Mouse (Mus musculus) embryonic facial prominence, embryonic 15.5 days (tissue): Measurements from ENCODE around the gene Slc17a9. TPM values are rescaled to one million over a fixed set of nuclear protein-coding genes. Genes with fewer than 3 reads are reported as not detected.

Source experiments
- ATAC-seq: fragments of 200-750 bp; cut with Nextera tagmentation; 2 replicates; pipeline ENCODE4 v1.8.0; 2017; ENCODE audit warnings: low read depth, moderate TSS enrichment; ENCODE audit not compliant: insufficient number of reproducible peaks, low FRiP score, low TSS enrichment
- H3K27ac ChIP-seq: fragments of 300-500 bp; sonication (generic); replicated peaks from 2 replicates; pipeline ENCODE4 v1.5.1; 2015; ENCODE audit warnings: mild to moderate bottlenecking, inconsistent platforms
- H3K27me3 ChIP-seq: fragments of 300-500 bp; sonication (generic); 2 replicates; pipeline ENCODE4 v1.6.1; 2015; ENCODE audit warnings: inconsistent platforms
- H3K36me3 ChIP-seq: fragments of 300-500 bp; sonication (generic); 2 replicates; pipeline ENCODE4 v1.6.1; 2015; ENCODE audit warnings: mild to moderate bottlenecking, inconsistent platforms
- H3K4me1 ChIP-seq: fragments of 300-500 bp; sonication (generic); 2 replicates; pipeline ENCODE4 v1.6.1; 2015; ENCODE audit warnings: inconsistent platforms
- H3K4me2 ChIP-seq: fragments of 300-500 bp; sonication (generic); replicated peaks from 2 replicates; pipeline ENCODE4 v1.6.1; 2015; ENCODE audit warnings: mild to moderate bottlenecking, inconsistent platforms
- H3K4me3 ChIP-seq: fragments of 300-500 bp; sonication (generic); replicated peaks from 2 replicates; pipeline ENCODE4 v1.5.1; 2015; ENCODE audit warnings: mild to moderate bottlenecking, inconsistent platforms
- H3K9ac ChIP-seq: fragments of 300-500 bp; sonication (generic); 2 replicates; pipeline ENCODE4 v1.6.1; 2015; ENCODE audit warnings: inconsistent platforms
- H3K9me3 ChIP-seq: fragments of 300-500 bp; sonication (generic); replicated peaks from 2 replicates; pipeline ENCODE4 v1.6.1; 2016; ENCODE audit warnings: inconsistent platforms
- WGBS: fragments of 180-500 bp; shearing (Covaris S2); methylation state at CpG from one replicate; pipeline ENCODE4 v1.1.7; 2015; 5-methylcytosine and 5-hydroxymethylcytosine counted together
- polyA plus RNA-seq: library from polyadenylated mRNA; unstranded; fragments of >200 nt; fragmentation: Nextera tagmentation; extraction: Ambion mirVana; gene quantifications from 2 replicates; pipeline ENCODE4 v1.2.1, GENCODE M21; 2015

The Slc17a9 gene
- polyA plus RNA-seq, 1 experiment from 2014 or later = 3.7 TPM

- no peak overlapping the region for H3K27ac ChIP-seq
- no peaks in the 10 kb centered on the region for H3K36me3 ChIP-seq
- no peak overlapping the region for H3K4me2 ChIP-seq
- 0 out of 2 replicates have a peak, but pooled peaks cover 2% of the 10 kb centered on the region for H3K4me1 ChIP-seq
- peaks cover 23% of the 10 kb centered on the region for H3K27me3 ChIP-seq
- no peak for ATAC-seq
- 13% methylated on average over 7 of the region's 7 CpGs for WGBS
- no peaks in the 10 kb centered on the region for H3K9me3 ChIP-seq
- H3K4me3 ChIP-seq = no peak overlapping the region
- no peak overlapping the region for H3K9ac ChIP-seq
These were observed 63.8 kb downstream of the Slc17a9 start for GRCm38 (mm10) chr2:180788843-180789242.

GRCm38 (mm10) chr2:180791674-180792073 is 66.6 kb downstream of the Slc17a9 start:
- 37% methylated on average over 4 of the region's 4 CpGs for WGBS
- no peak overlapping the region for H3K27ac ChIP-seq
- H3K4me2 ChIP-seq = no peak overlapping the region
- H3K4me1 ChIP-seq = 0 out of 2 replicates have a peak, but pooled peaks cover 2% of the 10 kb centered on the region
- H3K27me3 ChIP-seq = peaks cover 23% of the 10 kb centered on the region
- H3K4me3 ChIP-seq = no peak overlapping the region
- no peaks in the 10 kb centered on the region for H3K36me3 ChIP-seq
- no peak overlapping the region for H3K9ac ChIP-seq
- ATAC-seq = no peak
- no peaks in the 10 kb centered on the region for H3K9me3 ChIP-seq

Other genes with a start within 250 kb of the Slc17a9 start
- 0.32 and 0.45 TPM in 2 replicates for gene Ntsr1, start 225.3 kb upstream of the Slc17a9 start, polyA plus RNA-seq
- gene Mrgbp, start 144.0 kb upstream of the Slc17a9 start, polyA plus RNA-seq = 28.5 and 29.6 TPM in 2 replicates
- 62.1 and 62.9 TPM in 2 replicates for gene Ogfr, start 136.0 kb upstream of the Slc17a9 start, polyA plus RNA-seq
- gene Col9a3, start 127.5 kb upstream of the Slc17a9 start, polyA plus RNA-seq = 137 and 216 TPM in 2 replicates
- gene Tcfl5, start 82.6 kb upstream of the Slc17a9 start, polyA plus RNA-seq = 0.24 and 0.42 TPM in 2 replicates
- 28.1 and 28.6 TPM in 2 replicates for gene Dido1, start 15.3 kb upstream of the Slc17a9 start, polyA plus RNA-seq
- gene Gid8, start 15.1 kb upstream of the Slc17a9 start, polyA plus RNA-seq = 69.1 and 70.4 TPM in 2 replicates
- 0.13 TPM in 1 of 2 replicates, not detected in the other for gene Bhlhe23, start 51.6 kb downstream of the Slc17a9 start, polyA plus RNA-seq
- gene Ythdf1, start 195.7 kb downstream of the Slc17a9 start, polyA plus RNA-seq = 57.9 and 59.7 TPM in 2 replicates
- not detected in 2 replicates for gene Birc7, start 203.8 kb downstream of the Slc17a9 start, polyA plus RNA-seq
- gene Nkain4, start 229.4 kb downstream of the Slc17a9 start, polyA plus RNA-seq = 12.9 and 17.6 TPM in 2 replicates
- gene Arfgap1, start 242.0 kb downstream of the Slc17a9 start, polyA plus RNA-seq = 135 and 144 TPM in 2 replicates